Mouse (Mus musculus): ENCODE results near the gene Kcp. TPM values are rescaled to one million over a fixed set of nuclear protein-coding genes. Genes with fewer than 3 reads are reported as not detected.

The Kcp gene
- polyA plus RNA-seq, 1 experiment from 2014 or later: 21.1 TPM

DNA sequence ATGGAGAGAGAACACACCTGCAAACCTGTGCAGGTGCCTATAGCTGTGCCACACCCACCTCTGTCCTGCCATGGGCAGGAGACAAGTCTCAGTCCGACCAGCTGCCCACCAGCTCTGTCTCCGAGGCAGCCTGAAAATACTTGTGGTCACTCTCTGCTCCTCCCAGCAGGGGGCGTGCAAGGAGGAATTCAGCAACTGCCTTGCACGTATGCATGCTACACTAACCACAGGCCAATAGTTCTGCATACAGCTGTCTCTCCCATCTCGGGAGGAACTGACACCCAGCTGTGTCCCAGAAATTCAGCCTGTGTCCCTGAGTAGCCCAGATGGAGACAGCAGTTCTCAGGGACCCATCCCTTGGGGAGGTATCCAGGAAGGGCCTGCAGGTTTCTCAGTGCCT, 9.4 kb upstream of the Kcp start:
- WGBS: 11% methylated on average over 5 of the region's 5 CpGs
- peaks cover 9% of the 10 kb centered on the region; the same call in 1 of the 2 replicates for H3K4me1 ChIP-seq
- ATAC-seq (ENCODE audit: low FRiP score, low read depth): peak; percentile 58; the same call in 1 of the 2 replicates

DNA sequence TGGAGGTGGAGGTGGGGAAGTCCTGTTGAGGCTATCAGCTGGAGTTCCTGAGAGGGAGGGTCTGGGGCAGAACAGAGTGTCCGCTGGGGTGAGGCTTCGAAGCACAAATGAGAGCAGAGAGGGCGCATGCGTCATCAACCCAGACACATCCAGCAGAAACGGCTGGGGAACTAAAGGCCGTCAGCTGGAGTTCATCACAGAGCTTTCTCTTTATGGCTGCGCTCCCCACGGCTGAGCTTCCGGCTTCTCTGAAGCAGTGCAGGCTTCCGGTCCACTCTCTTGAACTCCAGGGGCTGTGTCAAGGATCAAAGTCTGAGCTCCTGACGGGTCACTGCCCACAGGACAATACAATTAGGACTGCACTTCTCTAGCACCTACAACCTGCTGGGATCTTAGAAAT, 5.5 kb upstream of the Kcp start:
- peaks cover 9% of the 10 kb centered on the region; the same call in 1 of the 2 replicates for H3K4me1 ChIP-seq
- ATAC-seq (ENCODE audit: low FRiP score, low read depth): peak; percentile 64

More for the DNA sequence above, 9.4 kb upstream of the Kcp start:
- H3K4me3 ChIP-seq: no peak overlapping the region
- no peaks in the 10 kb centered on the region; the same call in 1 of the 2 replicates for H3K27me3 ChIP-seq (replicated peaks)
- no peaks in the 10 kb centered on the region for H3K36me3 ChIP-seq
- H3K27ac ChIP-seq: no peak overlapping the region
- 0 out of 2 replicates have a peak, but pooled peaks cover 4% of the 10 kb centered on the region for H3K9me3 ChIP-seq
- H3K9ac ChIP-seq: no peak overlapping the region
- no peak overlapping the region for H3K4me2 ChIP-seq (replicated peaks)

DNA sequence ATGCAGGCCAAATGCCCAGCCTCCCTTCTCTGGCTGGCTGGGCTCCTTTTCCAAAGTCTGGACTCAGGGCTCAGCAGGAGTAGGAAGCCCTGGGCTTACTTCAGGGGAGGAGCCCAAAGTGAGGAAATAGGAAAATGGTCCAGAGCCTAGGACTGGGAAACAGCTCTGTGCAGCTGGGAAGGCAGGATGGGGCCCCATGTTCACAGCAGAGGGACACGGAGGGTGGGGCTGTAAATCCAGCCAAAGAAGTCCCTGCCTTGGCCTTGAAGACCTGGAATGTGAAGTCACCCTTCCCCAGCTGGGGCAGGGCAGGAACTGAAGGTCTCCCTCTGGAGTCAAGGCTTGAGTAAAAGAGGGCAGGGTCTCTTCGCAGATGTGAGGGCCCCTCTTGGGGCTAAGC, 1.3 kb upstream of the Kcp start:
- Histone ChIP-seq H3K9ac (no peak overlapping the region), H3K9me3 (no peaks in the 10 kb centered on the region), H3K27ac (no peak overlapping the region), H3K4me2 (replicated peaks) (no peak overlapping the region), H3K4me3 (no peak overlapping the region), H3K27me3 (replicated peaks) (peaks cover 43% of the 10 kb centered on the region), H3K4me1 (peaks cover 22% of the 10 kb centered on the region), H3K36me3 (no peaks in the 10 kb centered on the region)
- ATAC-seq (ENCODE audit: low FRiP score, low read depth): no peak
- 33% methylated on average over 2 of the region's 2 CpGs for WGBS

More for the DNA sequence above, 5.5 kb upstream of the Kcp start:
- Histone ChIP-seq H3K27ac (no peak overlapping the region), H3K4me2 (replicated peaks) (peak overlapping the region; percentile 57), H3K4me3 (no peak overlapping the region), H3K36me3 (no peaks in the 10 kb centered on the region), H3K9me3 (no peaks in the 10 kb centered on the region), H3K9ac (no peak overlapping the region), H3K27me3 (replicated peaks) (peaks cover 14% of the 10 kb centered on the region)
- WGBS: under 1% methylated on average over 11 of the region's 11 CpGs

DNA sequence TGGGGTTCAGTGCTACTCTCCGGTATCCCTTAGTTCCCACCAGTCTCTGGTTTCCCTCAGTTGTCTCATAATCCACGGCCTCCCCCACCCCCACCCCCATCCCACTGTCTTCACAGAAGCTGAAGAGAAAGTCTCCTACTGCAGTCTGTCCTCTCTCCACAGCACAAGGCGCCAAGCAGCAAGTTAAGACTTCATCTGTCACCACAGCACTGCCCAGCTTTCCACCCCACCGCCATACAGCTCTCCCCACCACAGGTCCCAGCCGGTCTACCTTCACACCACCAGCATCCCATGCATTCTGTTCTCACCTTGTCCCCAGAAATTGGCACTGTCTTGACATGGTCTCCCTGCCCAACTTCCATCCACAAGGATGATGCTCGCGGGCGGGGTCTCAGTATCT, 918 bp downstream of the Kcp start:
- Histone ChIP-seq H3K4me1 (peaks cover 13% of the 10 kb centered on the region; the same call in 1 of the 2 replicates), H3K9ac (no peak overlapping the region), H3K36me3 (no peaks in the 10 kb centered on the region), H3K4me2 (replicated peaks) (peak overlapping the region; percentile 69), H3K9me3 (no peaks in the 10 kb centered on the region), H3K27me3 (replicated peaks) (peaks cover 45% of the 10 kb centered on the region), H3K27ac (no peak overlapping the region), H3K4me3 (peak overlapping the region; percentile 48)
- ATAC-seq (ENCODE audit: low FRiP score, low read depth): no peak
- 21% methylated on average over 8 of the region's 8 CpGs for WGBS

DNA sequence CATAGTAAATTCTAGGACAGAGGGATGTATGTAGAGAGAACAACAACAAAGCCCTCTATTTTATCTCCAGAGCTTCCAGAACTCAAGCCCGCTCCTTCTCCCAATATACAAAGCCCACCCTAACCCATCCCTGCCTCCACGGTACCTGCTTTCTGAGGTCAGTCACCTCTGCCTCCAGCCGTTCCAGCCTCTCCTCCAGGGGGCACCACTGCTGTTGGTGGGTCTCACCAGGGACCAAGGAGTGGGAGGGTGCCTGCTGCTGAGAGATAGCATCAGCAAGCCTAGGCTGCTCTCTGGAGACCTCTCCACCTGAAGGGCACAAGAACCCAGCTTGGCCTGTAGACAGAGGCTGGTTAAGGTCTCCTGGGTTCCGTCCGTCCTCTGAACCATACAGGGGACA, 2.3 kb downstream of the Kcp start:
- H3K9me3 ChIP-seq: no peaks in the 10 kb centered on the region
- H3K4me3 ChIP-seq: no peak overlapping the region
- H3K4me1 ChIP-seq: peaks cover 13% of the 10 kb centered on the region; the same call in 1 of the 2 replicates
- H3K27me3 ChIP-seq (replicated peaks): peaks cover 45% of the 10 kb centered on the region
- ATAC-seq (ENCODE audit: low FRiP score, low read depth): no peak
- no peaks in the 10 kb centered on the region for H3K36me3 ChIP-seq
- no peak overlapping the region for H3K9ac ChIP-seq
- no peak overlapping the region for H3K4me2 ChIP-seq (replicated peaks)
- no peak overlapping the region for H3K27ac ChIP-seq
- WGBS: 94% methylated on average over 5 of the region's 5 CpGs

DNA sequence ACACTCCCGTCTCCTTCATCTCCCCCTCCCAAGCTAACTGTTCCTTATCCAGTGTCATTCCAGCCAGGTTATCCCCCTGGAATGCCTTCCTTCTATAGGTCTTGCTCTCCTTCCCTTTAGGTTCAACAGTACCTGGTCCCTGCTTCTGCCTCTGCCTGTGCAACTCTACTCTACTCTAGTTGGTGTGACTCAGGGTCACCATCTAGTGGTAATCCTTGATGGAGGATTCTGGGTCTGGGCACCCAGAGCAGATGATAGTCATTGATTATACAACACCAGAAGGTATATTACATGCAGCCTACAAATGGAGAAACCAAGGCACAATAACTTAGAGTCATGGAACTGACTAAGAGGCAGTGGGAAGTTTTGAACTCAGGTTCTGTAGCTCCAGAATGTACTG, 6.2 kb downstream of the Kcp start:
- no peak for ATAC-seq (ENCODE audit: low FRiP score, low read depth)
- WGBS: 93% methylated on average over 1 of the region's 1 CpGs
- no peaks in the 10 kb centered on the region for H3K4me1 ChIP-seq
- no peak overlapping the region for H3K9ac ChIP-seq
- no peaks in the 10 kb centered on the region for H3K9me3 ChIP-seq
- no peak overlapping the region for H3K4me3 ChIP-seq
- no peaks in the 10 kb centered on the region; the same call in 1 of the 2 replicates for H3K36me3 ChIP-seq
- no peak overlapping the region for H3K27ac ChIP-seq
- no peak overlapping the region for H3K4me2 ChIP-seq (replicated peaks)
- H3K27me3 ChIP-seq (replicated peaks): peaks cover 38% of the 10 kb centered on the region

DNA sequence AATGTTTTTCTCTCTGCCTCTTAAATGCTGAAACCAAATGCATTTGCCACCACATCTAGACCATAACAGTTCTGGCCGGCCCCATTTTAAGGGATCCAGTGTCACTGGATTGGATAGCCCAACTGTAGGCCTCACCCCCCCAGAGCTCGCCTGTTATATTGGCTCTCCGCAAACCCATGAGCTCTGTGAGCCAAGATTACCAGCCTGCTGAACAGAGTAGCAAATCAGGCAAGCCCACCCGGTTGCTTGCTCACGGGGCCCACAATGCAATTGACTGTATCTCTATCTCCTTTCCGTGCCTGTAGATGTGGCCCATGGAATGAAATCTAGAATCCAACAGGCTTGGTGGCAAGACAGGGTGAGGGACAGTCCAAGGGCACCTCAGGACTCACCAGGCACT, 6.9 kb downstream of the Kcp start:
- WGBS: 89% methylated on average over 6 of the region's 6 CpGs
- peaks cover 40% of the 10 kb centered on the region for H3K27me3 ChIP-seq (replicated peaks)
- H3K4me3 ChIP-seq: no peak overlapping the region
- H3K27ac ChIP-seq: no peak overlapping the region
- H3K4me2 ChIP-seq (replicated peaks): no peak overlapping the region
- no peaks in the 10 kb centered on the region; the same call in 1 of the 2 replicates for H3K36me3 ChIP-seq
- no peaks in the 10 kb centered on the region for H3K9me3 ChIP-seq
- no peak overlapping the region for H3K9ac ChIP-seq
- H3K4me1 ChIP-seq: no peaks in the 10 kb centered on the region
- ATAC-seq (ENCODE audit: low FRiP score, low read depth): no peak

DNA sequence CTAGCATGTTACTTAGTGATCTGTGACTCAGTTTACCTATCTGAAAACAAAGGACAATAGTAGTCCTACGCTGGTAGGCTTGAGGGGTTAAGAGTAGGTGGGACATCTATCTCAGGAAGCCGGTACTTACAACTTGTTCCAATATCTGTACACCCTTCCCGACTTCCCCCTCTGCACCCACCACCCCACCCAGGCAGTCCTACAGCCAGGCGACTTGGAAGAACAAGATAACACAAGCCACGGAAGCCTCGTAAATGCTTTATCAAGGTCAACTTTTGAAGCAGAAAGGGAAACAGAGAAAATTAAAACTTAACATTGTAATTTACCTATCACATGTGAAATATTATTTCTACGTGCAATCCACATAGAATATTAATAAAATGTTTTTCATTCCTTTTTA, 7.6 kb downstream of the Kcp start:
- 97% methylated on average over 7 of the region's 7 CpGs for WGBS
- Histone ChIP-seq H3K4me1 (no peaks in the 10 kb centered on the region), H3K27me3 (replicated peaks) (peaks cover 38% of the 10 kb centered on the region), H3K27ac (no peak overlapping the region), H3K36me3 (no peaks in the 10 kb centered on the region; the same call in 1 of the 2 replicates), H3K4me3 (no peak overlapping the region), H3K9ac (no peak overlapping the region), H3K9me3 (no peaks in the 10 kb centered on the region), H3K4me2 (replicated peaks) (no peak overlapping the region)
- no peak for ATAC-seq (ENCODE audit: low FRiP score, low read depth)

DNA sequence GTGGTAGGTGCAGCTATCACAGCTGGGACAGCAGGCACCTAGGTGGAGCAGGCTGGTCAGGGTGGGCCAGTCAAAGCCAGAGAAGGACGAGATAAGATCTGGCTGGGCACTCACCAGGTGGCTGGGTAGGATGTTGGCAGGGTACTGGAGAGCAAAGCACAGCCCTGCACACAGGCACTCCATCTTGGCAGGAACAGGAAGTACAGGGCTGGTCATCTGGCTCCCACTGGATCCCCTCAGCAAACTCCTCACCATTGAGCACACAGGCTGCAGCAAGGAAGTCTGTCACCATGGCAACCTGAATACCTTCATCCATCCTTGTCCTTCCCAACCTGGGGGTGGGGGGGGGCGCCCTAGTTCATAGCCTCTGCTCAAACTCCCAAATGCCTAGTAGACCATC, 10.0 kb downstream of the Kcp start:
- no peak overlapping the region for H3K27ac ChIP-seq
- no peaks in the 10 kb centered on the region for H3K9me3 ChIP-seq
- no peak overlapping the region for H3K4me3 ChIP-seq
- ATAC-seq (ENCODE audit: low FRiP score, low read depth): no peak
- H3K27me3 ChIP-seq (replicated peaks): peaks cover 35% of the 10 kb centered on the region
- WGBS: 52% methylated on average over 2 of the region's 2 CpGs
- no peak overlapping the region for H3K4me2 ChIP-seq (replicated peaks)
- H3K9ac ChIP-seq: no peak overlapping the region
- H3K4me1 ChIP-seq: no peaks in the 10 kb centered on the region
- no peaks in the 10 kb centered on the region; the same call in 1 of the 2 replicates for H3K36me3 ChIP-seq

DNA sequence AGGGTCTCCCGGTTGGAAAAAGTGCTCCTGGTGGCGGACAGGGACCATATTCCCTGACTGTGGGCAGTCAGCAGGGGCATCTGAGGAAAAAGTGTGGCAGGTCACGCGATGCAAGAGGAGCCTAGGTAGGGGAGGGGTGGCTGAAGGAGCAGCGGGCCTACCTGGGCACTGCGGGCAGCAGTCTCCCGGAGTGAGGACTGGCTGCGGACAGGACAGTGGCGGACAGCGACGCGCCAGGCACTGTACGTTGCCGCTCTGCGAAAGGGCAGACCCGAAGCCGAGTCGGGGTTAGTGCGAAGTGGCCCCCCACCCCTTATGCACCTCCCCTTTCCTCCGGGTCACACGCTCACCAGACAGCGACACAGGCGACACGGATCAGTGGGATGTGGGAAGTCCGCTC, 11.5 kb downstream of the Kcp start:
- Histone ChIP-seq H3K9me3 (no peaks in the 10 kb centered on the region), H3K4me3 (no peak overlapping the region), H3K36me3 (no peaks in the 10 kb centered on the region; the same call in 1 of the 2 replicates), H3K9ac (no peak overlapping the region), H3K4me2 (replicated peaks) (no peak overlapping the region), H3K27me3 (replicated peaks) (peaks cover 35% of the 10 kb centered on the region), H3K27ac (no peak overlapping the region), H3K4me1 (no peaks in the 10 kb centered on the region)
- WGBS: 19% methylated on average over 25 of the region's 25 CpGs
- ATAC-seq (ENCODE audit: low FRiP score, low read depth): no peak

DNA sequence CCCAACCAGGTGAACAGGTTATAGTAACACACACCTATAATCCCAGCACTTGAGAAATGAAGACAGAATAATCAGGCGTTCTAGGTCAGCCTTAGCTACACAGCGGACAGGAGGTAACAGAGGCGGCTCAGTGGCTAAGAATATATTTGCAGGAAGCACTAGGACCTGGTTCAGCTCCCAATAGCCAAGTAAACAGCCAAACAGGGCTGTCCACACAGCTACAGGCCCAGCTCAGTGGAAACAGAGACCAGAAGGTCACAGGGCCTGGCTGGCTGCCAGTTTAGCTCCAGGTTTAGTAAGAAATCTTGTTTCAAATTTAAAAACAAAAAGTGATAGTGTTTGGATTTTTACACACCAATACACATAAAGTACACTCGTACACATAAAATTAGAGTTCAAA, 13.7 kb downstream of the Kcp start:
- Histone ChIP-seq H3K27me3 (replicated peaks) (peaks cover 35% of the 10 kb centered on the region), H3K4me1 (no peaks in the 10 kb centered on the region), H3K27ac (no peak overlapping the region), H3K9ac (no peak overlapping the region), H3K4me3 (no peak overlapping the region), H3K36me3 (no peaks in the 10 kb centered on the region; the same call in 1 of the 2 replicates), H3K4me2 (replicated peaks) (no peak overlapping the region), H3K9me3 (no peaks in the 10 kb centered on the region)
- 86% methylated on average over 4 of the region's 4 CpGs for WGBS
- no peak for ATAC-seq (ENCODE audit: low FRiP score, low read depth)

DNA sequence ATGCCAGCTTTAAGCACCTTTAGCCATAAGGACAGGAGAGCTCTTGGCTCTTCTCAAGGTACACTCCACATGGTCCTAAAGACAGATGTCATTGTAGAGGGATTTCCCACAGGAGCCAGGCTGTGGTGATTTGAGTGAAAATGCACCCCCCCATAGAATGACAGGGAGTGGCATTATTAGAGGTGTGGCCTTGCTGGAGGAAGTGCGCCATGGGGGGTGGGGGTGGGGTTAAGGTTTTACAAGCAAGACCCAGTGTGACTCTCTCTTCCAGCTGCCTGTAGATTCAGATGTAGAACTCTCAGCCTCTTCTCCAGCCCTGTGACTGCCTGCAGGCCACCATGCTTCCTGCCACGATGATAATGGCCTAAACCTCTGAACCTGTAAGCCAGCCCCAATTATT, 21.8 kb downstream of the Kcp start:
- Histone ChIP-seq H3K27me3 (replicated peaks) (peaks cover 5% of the 10 kb centered on the region; the same call in 1 of the 2 replicates), H3K4me2 (replicated peaks) (no peak overlapping the region), H3K4me3 (no peak overlapping the region), H3K9me3 (no peaks in the 10 kb centered on the region), H3K9ac (no peak overlapping the region), H3K36me3 (no peaks in the 10 kb centered on the region), H3K4me1 (peaks cover 6% of the 10 kb centered on the region; the same call in 1 of the 2 replicates), H3K27ac (no peak overlapping the region)
- 42% methylated on average over 2 of the region's 2 CpGs for WGBS
- no peak for ATAC-seq (ENCODE audit: low FRiP score, low read depth)

Measured in neural tube, embryonic 12.5 days (tissue).